Mouse (Mus musculus) bone marrow macrophage, adult 2 months (primary cell): ENCODE measurements around the gene Ass1.

Experiments used
- CTCF ChIP-seq: IDR thresholded peaks from 2 replicates; pipeline ENCODE4 v1.5.1; 2012; ENCODE audit warnings: low read depth, mild to moderate bottlenecking, low read length, moderate library complexity
- POLR2A ChIP-seq: IDR thresholded peaks from 2 replicates; pipeline ENCODE4 v1.6.1; 2012; ENCODE audit warnings: mild to moderate bottlenecking, low read depth, low read length, borderline replicate concordance

- TF ChIP-seq POLR2A (no peak), CTCF (no peak)
Measured at GRCm38 (mm10) chr2:31439576-31439975, 30.4 kb upstream of the Ass1 start.
